Comparison of ENCODE assay signal across 8 mouse cellular contexts in genomic region chr16:8566115-8566711, GRCm38 (mm10). TPM values are rescaled to one million over a fixed set of nuclear protein-coding genes. Genes with fewer than 3 reads are reported as not detected.
A peak's percentile ranks its signal among the peaks of the same experiment; 100 is the strongest.
DNase-seq lines count a peak whose midpoint lies in the region; ATAC-seq and TF ChIP-seq lines count a peak whose summit lies in the region.

No protein-coding gene starts in this region.

- TF ChIP-seq CTCF in kidney, adult 2 months (conservative IDR thresholded peaks at IDR 0.05; ENCODE audit: insufficient read depth, insufficient read length, low read depth, low read length): no peak

- H3K4me3 ChIP-seq in hindbrain, embryonic 14.5 days (replicated peaks; ENCODE audit: low read length): no peak overlapping the region
- no peak overlapping the region for H3K4me3 ChIP-seq in midbrain, embryonic 16.5 days (ENCODE audit: low read depth, low read length)
- no peak overlapping the region for H3K4me3 ChIP-seq in kidney, embryonic 14.5 days (ENCODE audit: low read length)
- H3K4me3 ChIP-seq in kidney, adult 2 months (ENCODE audit: insufficient read depth, low read depth, low read length): no peak overlapping the region

- no peak overlapping the region for H3K9ac ChIP-seq in hindbrain, embryonic 14.5 days
- no peak overlapping the region for H3K9ac ChIP-seq in midbrain, embryonic 16.5 days (ENCODE audit: low read depth, low read length)
- H3K9ac ChIP-seq in kidney, embryonic 14.5 days (ENCODE audit: low read depth, low read length): no peak overlapping the region

- DNase-seq in cerebellum, postnatal 10 days: peak; percentile 68 to 71
- DNase-seq in cerebellum, adult 9-11 months: no peak
- DNase-seq in brain, adult 2 months (ENCODE audit: low read depth, low spot score): peak; percentile 19
- peak; percentile 55 for DNase-seq in hindbrain, embryonic 14.5 days (ENCODE audit: low spot score)
- DNase-seq in kidney, adult 2 months: no peak
- DNase-seq in heart, postnatal 36 days: no peak

- no peaks in the 10 kb centered on the region for H3K27me3 ChIP-seq in hindbrain, embryonic 14.5 days (ENCODE audit: control insufficient read depth, insufficient read depth, low read length)
- H3K27me3 ChIP-seq in midbrain, embryonic 16.5 days (ENCODE audit: control insufficient read depth, insufficient read depth, low read depth, low read length): no peaks in the 10 kb centered on the region
- H3K27me3 ChIP-seq in kidney, embryonic 14.5 days (ENCODE audit: control insufficient read depth, insufficient read depth, low read length): no peaks in the 10 kb centered on the region
- no peaks in the 10 kb centered on the region for H3K27me3 ChIP-seq in kidney, adult 2 months (replicated peaks; ENCODE audit: control insufficient read depth, insufficient read depth, low read length)

- no peak overlapping the region for H3K4me2 ChIP-seq in hindbrain, embryonic 14.5 days (replicated peaks)
- H3K4me2 ChIP-seq in midbrain, embryonic 16.5 days (ENCODE audit: low read length): no peak overlapping the region
- no peak overlapping the region for H3K4me2 ChIP-seq in kidney, embryonic 14.5 days (replicated peaks; ENCODE audit: low read depth, low read length)

- H3K27ac ChIP-seq in hindbrain, embryonic 14.5 days: peak overlapping the region; percentile 21
- peak overlapping the region; percentile 44 for H3K27ac ChIP-seq in midbrain, embryonic 16.5 days (ENCODE audit: low read length)
- H3K27ac ChIP-seq in kidney, embryonic 14.5 days (ENCODE audit: low read depth, low read length): no peak overlapping the region
- H3K27ac ChIP-seq in kidney, adult 2 months (ENCODE audit: insufficient read depth, low read depth, low read length): no peak overlapping the region

- WGBS in hindbrain, embryonic 14.5 days: 8% methylated on average over 3 of the region's 3 CpGs
- 3% methylated on average over 3 of the region's 3 CpGs for WGBS in midbrain, embryonic 16.5 days
- 25% methylated on average over 3 of the region's 3 CpGs for WGBS in kidney, embryonic 14.5 days
- 27% methylated on average over 3 of the region's 3 CpGs for WGBS in kidney, adult 2 months

- no peaks in the 10 kb centered on the region for H3K9me3 ChIP-seq in hindbrain, embryonic 14.5 days (ENCODE audit: control insufficient read depth, low read length)
- H3K9me3 ChIP-seq in midbrain, embryonic 16.5 days (replicated peaks; ENCODE audit: control insufficient read depth, low read length, poor library complexity, severe bottlenecking): no peaks in the 10 kb centered on the region
- H3K9me3 ChIP-seq in kidney, embryonic 14.5 days (ENCODE audit: control insufficient read depth, low read length): no peaks in the 10 kb centered on the region

- peak; percentile 73 for ATAC-seq in hindbrain, embryonic 14.5 days (ENCODE audit: low FRiP score)
- peak; percentile 56; the same call in 1 of the 2 replicates for ATAC-seq in midbrain, embryonic 16.5 days
- no peak for ATAC-seq in kidney, embryonic 14.5 days (ENCODE audit: low FRiP score, low TSS enrichment)

- no peak for TF ChIP-seq POLR2A in kidney, adult 2 months (IDR thresholded peaks at IDR 0.05; ENCODE audit: low read depth, low read length)

- intact Hi-C loops in heart, postnatal 36 days (cut with DNase I): no loop called here

- H3K36me3 ChIP-seq in hindbrain, embryonic 14.5 days (replicated peaks; ENCODE audit: control insufficient read depth, insufficient read depth): no peaks in the 10 kb centered on the region
- no peaks in the 10 kb centered on the region for H3K36me3 ChIP-seq in midbrain, embryonic 16.5 days (ENCODE audit: control insufficient read depth, insufficient read depth, low read length)
- H3K36me3 ChIP-seq in kidney, embryonic 14.5 days (ENCODE audit: control insufficient read depth, insufficient read depth, low read length): no peaks in the 10 kb centered on the region
- no peaks in the 10 kb centered on the region for H3K36me3 ChIP-seq in kidney, adult 2 months (ENCODE audit: control insufficient read depth, insufficient read depth, low read length)

- H3K4me1 ChIP-seq in hindbrain, embryonic 14.5 days (replicated peaks; ENCODE audit: control insufficient read depth, insufficient read depth, low read length): peaks cover 6% of the 10 kb centered on the region
- peaks cover 8% of the 10 kb centered on the region; the same call in 1 of the 2 replicates for H3K4me1 ChIP-seq in midbrain, embryonic 16.5 days (ENCODE audit: control insufficient read depth, insufficient read depth, low read length)
- H3K4me1 ChIP-seq in kidney, embryonic 14.5 days (ENCODE audit: control insufficient read depth, insufficient read depth, low read length): no peaks in the 10 kb centered on the region
- H3K4me1 ChIP-seq in kidney, adult 2 months (ENCODE audit: control insufficient read depth, insufficient read depth, low read length): no peaks in the 10 kb centered on the region

RNA-seq across cellular contexts. Expression of gene Abat, which starts 53.0 kb away (rescaled TPM):
- polyA plus RNA-seq in hindbrain, embryonic 14.5 days (2014; fragmentation: Nextera tagmentation; extraction: Ambion mirVana): 69.5 and 74.3 TPM in 2 replicates
- 71.8 and 76.8 TPM in 2 replicates for polyA plus RNA-seq in midbrain, embryonic 16.5 days (2015; fragmentation: Nextera tagmentation; extraction: Ambion mirVana)
- 15.8 and 27.2 TPM in 2 replicates for polyA plus RNA-seq in kidney, embryonic 14.5 days (2014; fragmentation: Nextera tagmentation; extraction: Ambion mirVana)
- polyA plus RNA-seq in kidney, adult 2 months (2012; rRNA removed): 267 and 285 TPM in 2 replicates
- 1 to 10 TPM; 3.9 to 4.7 TPM for total RNA-seq in heart, postnatal 36 days (2021)

Comparison
In these comparisons a context has a peak if more than half of its experiments do, and no peak if none do; other contexts are left out.
1. DNase-seq: peak in cerebellum, postnatal 10 days (2 of 2), brain, adult 2 months (single experiment) and hindbrain, embryonic 14.5 days (single experiment); none in cerebellum, adult 9-11 months (single experiment), kidney, adult 2 months (single experiment) and heart, postnatal 36 days (0 of 2).
2. H3K27ac ChIP-seq: peak in hindbrain, embryonic 14.5 days (single experiment) and midbrain, embryonic 16.5 days (single experiment); none in kidney, embryonic 14.5 days (single experiment) and kidney, adult 2 months (single experiment).